Mouse (Mus musculus) cortical plate, adult 2 months (tissue): ENCODE data around the gene Atf3.
A peak's percentile ranks its signal among the peaks of the same experiment; 100 is the strongest.

Source experiments
- CTCF ChIP-seq: fragments of 200-500 bp; IDR thresholded peaks from 2 replicates; pipeline ENCODE4 v1.5.1; 2011; ENCODE audit warnings: mild to moderate bottlenecking, control low read depth, low read length; ENCODE audit not compliant: insufficient read depth; ENCODE audit errors: extremely low read depth
- POLR2A ChIP-seq: fragments of 200-500 bp; IDR thresholded peaks from 2 replicates; pipeline ENCODE4 v1.6.1; 2011; ENCODE audit warnings: mild to moderate bottlenecking, low read length, control low read depth; ENCODE audit not compliant: insufficient read depth; ENCODE audit errors: extremely low read depth

DNA sequence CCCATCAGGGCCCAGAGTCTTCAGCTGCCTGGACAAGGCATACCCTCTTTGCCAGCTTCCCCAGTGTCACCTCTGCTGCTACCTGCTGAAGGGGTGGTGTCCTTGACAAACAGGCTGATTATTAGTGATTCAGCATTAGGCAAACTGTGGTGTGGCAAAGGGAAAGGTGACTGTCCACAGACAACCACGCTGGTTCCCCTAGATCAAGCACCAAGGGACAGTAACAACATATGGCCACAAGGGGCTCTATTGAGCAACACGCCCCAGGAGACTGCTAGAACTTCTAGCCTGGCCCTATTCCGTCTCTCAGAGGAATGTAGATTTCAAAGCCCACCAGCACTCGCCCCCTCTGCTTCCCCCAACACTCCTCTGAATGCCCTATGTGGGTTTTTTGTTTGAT lies 64.8 kb downstream of the Atf3 start:
- TF ChIP-seq POLR2A (no peak), CTCF (peak; percentile 80)
